Mouse (Mus musculus) liver, embryonic 11.5 days (tissue): Measurements from ENCODE around the gene Pcgf2. TPM values are rescaled to one million over a fixed set of nuclear protein-coding genes. Genes with fewer than 3 reads are reported as not detected.

Source experiments
- ATAC-seq: fragments of 200-750 bp; cut with Nextera tagmentation; replicated peaks from 2 replicates; pipeline ENCODE4 v1.8.0; 2017; ENCODE audit warnings: moderate number of reproducible peaks, mild to moderate bottlenecking, moderate TSS enrichment, moderate library complexity; ENCODE audit not compliant: low FRiP score
- DNase-seq: peaks from one replicate; pipeline ENCODE4 v3.0.0-alpha.2; 2017; ENCODE audit warnings: low spot score
- H3K27ac ChIP-seq: fragments of 300-500 bp; sonication (generic); 2 replicates; pipeline ENCODE4 v1.5.1; 2014; ENCODE audit warnings: mild to moderate bottlenecking, low read depth, low read length, control low read depth
- H3K27me3 ChIP-seq: fragments of 300-500 bp; sonication (generic); replicated peaks from 2 replicates; pipeline ENCODE4 v1.6.1; 2014; ENCODE audit warnings: low read length, mixed read lengths; ENCODE audit not compliant: control insufficient read depth, insufficient read depth
- H3K36me3 ChIP-seq: fragments of 300-500 bp; sonication (generic); 2 replicates; pipeline ENCODE4 v1.6.1; 2014; ENCODE audit warnings: mild to moderate bottlenecking, low read length, moderate library complexity, mixed read lengths; ENCODE audit not compliant: control insufficient read depth, insufficient read depth
- H3K4me1 ChIP-seq: fragments of 300-500 bp; sonication (generic); replicated peaks from 2 replicates; pipeline ENCODE4 v1.6.1; 2014; ENCODE audit warnings: low read length, mixed read lengths; ENCODE audit not compliant: control insufficient read depth, insufficient read depth
- H3K4me2 ChIP-seq: fragments of 300-500 bp; sonication (generic); 2 replicates; pipeline ENCODE4 v1.6.1; 2014; ENCODE audit warnings: mild to moderate bottlenecking, control low read depth, moderate library complexity
- H3K4me3 ChIP-seq: fragments of 300-500 bp; sonication (generic); 2 replicates; pipeline ENCODE4 v1.5.1; 2014; ENCODE audit warnings: low read depth, low read length, control low read depth
- H3K9ac ChIP-seq: fragments of 300-500 bp; sonication (generic); 2 replicates; pipeline ENCODE4 v1.6.1; 2014; ENCODE audit warnings: low read depth, low read length, control low read depth
- H3K9me3 ChIP-seq: fragments of 300-500 bp; sonication (generic); 2 replicates; pipeline ENCODE4 v1.6.1; 2016; ENCODE audit warnings: low read length, inconsistent platforms, mixed read lengths; ENCODE audit not compliant: control insufficient read depth
- WGBS: fragments of 180-500 bp; shearing (Covaris S2); extraction: QIAGEN DNeasy Blood & Tissue Kit; methylation state at CpG from one replicate; pipeline ENCODE4 v1.1.7; 2014; 5-methylcytosine and 5-hydroxymethylcytosine counted together
- microRNA-seq: library from miRNA; unstranded; fragments of <30 nt; microRNA quantifications from one replicate; pipeline ENCODE4, GENCODE M21; 2017; ENCODE audit warnings: borderline number of aligned reads
- polyA plus RNA-seq: library from polyadenylated mRNA; unstranded; fragments of >200 nt; fragmentation: Nextera tagmentation; extraction: Ambion mirVana; gene quantifications from 2 replicates; pipeline ENCODE4 v1.2.1, GENCODE M21; 2014

The Pcgf2 gene
- polyA plus RNA-seq, 1 experiment from 2014 or later = 13.2 TPM

DNA sequence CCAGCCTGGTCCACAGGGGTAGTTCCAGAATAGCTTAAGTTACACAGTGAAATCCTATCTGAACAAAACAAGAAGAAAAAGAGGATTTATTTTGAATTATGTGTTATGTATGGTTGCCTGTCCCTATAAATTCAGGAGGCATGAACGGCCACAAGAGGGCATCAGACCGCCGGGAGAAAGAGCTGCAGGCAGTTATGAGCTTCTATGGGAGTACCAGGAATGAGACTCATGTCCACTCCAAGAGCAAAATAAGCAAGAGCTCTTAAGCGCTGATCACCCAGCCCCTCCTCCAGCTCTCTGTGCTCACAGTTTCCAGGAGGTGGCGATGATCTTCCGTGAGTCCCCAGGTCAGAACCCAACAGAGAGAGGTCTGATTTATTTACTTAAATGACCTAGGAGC is 55.5 kb downstream of the Pcgf2 start:
- Histone ChIP-seq H3K27me3 (0 out of 2 replicates have a peak, but pooled peaks cover 2% of the 10 kb centered on the region), H3K36me3 (no peaks in the 10 kb centered on the region), H3K4me3 (no peak overlapping the region), H3K4me2 (no peak overlapping the region), H3K27ac (no peak overlapping the region), H3K9me3 (no peaks in the 10 kb centered on the region), H3K4me1 (no peaks in the 10 kb centered on the region), H3K9ac (no peak overlapping the region)
- DNase-seq (peak; percentile 55), ATAC-seq (no peak)
- 4% methylated on average over 6 of the region's 6 CpGs for WGBS

DNA sequence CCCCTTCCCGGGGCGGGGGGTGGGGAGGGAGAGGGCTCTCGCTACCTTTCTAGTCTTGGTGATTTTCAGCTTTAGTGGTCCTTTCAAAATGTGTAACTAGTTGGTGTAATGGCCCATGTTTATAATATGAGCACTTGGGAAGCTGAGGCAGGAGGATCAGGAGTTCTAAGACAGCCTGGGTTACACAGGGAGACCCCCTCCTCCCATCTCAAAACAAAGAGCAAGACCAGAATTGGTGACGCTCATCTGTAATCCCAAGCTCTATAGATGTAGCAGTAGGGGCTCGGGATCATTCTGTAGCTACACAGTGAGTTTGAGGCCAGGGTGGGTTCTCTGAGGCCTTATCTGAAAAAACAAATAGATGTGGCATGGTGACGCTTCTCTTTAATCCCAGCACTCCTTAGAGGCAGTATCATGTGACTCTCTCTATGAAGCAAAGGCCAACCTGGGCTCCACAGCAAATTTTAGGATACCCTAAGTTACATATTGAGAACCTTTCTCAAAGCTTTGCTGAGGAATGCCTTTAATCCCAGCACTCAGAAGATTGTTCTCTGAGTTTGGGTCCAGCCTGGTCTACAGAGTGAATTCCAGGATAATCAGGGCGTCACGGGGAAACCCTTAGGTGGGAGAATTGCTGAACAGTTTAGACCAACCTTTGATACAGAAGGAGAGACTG is 56.8 kb downstream of the Pcgf2 start:
- 71% methylated on average over 8 of the region's 8 CpGs for WGBS
- no peaks in the 10 kb centered on the region for H3K9me3 ChIP-seq
- 0 out of 2 replicates have a peak, but pooled peaks cover 2% of the 10 kb centered on the region for H3K27me3 ChIP-seq
- no peaks in the 10 kb centered on the region for H3K4me1 ChIP-seq
- H3K9ac ChIP-seq = no peak overlapping the region
- no peaks in the 10 kb centered on the region for H3K36me3 ChIP-seq
- H3K4me3 ChIP-seq = no peak overlapping the region
- H3K4me2 ChIP-seq = no peak overlapping the region
- no peak overlapping the region for H3K27ac ChIP-seq
- DNase-seq (no peak), ATAC-seq (no peak)

DNA sequence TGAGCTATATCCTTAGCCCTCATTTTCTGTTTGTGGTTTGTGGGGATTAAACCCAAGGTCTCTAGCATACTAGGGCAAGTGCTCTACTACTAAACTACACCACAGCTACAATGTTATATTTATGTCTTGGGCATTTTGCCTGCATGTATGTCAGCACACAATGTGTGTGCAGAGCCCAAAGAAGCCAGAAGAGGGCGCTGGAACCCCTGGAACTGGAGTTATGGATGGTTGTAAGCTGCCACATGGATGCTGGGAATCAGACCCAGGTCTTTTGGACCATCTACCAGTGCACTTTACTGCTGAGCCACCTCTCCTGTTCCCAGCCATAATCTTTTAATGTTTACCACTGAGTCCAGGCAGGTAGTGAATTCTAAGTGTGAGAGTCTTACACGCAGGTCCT is 57.6 kb downstream of the Pcgf2 start:
- ATAC-seq (no peak), DNase-seq (no peak)
- H3K27me3 ChIP-seq = 0 out of 2 replicates have a peak, but pooled peaks cover 2% of the 10 kb centered on the region
- no peak overlapping the region for H3K9ac ChIP-seq
- H3K4me3 ChIP-seq = no peak overlapping the region
- no peaks in the 10 kb centered on the region for H3K4me1 ChIP-seq
- H3K36me3 ChIP-seq = no peaks in the 10 kb centered on the region
- no peak overlapping the region for H3K4me2 ChIP-seq
- H3K9me3 ChIP-seq = no peaks in the 10 kb centered on the region
- no peak overlapping the region for H3K27ac ChIP-seq
- WGBS = 45% methylated on average over 2 of the region's 2 CpGs

DNA sequence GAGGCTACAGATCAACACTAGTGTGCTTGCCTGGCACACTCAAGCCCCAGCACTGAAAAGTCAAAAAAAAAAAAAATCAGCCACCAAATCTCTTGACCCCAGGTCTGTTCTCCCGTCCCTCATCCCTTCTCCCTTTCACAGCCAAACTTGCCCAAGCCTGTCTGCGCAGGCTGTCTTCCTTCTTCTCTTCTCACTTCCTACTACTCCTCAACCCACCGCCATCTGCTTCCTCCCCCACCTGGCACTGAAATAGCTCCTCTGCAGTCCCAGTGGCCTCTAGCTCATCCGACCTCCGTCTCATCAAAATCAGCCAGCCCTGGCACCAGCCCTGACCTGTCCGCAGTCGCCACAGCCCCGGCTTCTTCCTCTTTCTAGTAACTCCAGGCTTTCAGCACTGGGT is 58.6 kb downstream of the Pcgf2 start:
- 0 out of 2 replicates have a peak, but pooled peaks cover 2% of the 10 kb centered on the region for H3K27me3 ChIP-seq
- H3K27ac ChIP-seq = no peak overlapping the region
- no peaks in the 10 kb centered on the region for H3K9me3 ChIP-seq
- H3K9ac ChIP-seq = no peak overlapping the region
- ATAC-seq = no peak
- no peak overlapping the region for H3K4me3 ChIP-seq
- no peaks in the 10 kb centered on the region for H3K4me1 ChIP-seq
- DNase-seq = no peak
- no peaks in the 10 kb centered on the region for H3K36me3 ChIP-seq
- WGBS = 34% methylated on average over 8 of the region's 8 CpGs
- H3K4me2 ChIP-seq = no peak overlapping the region

Small RNA genes lying within 50 kb of the gene (microRNA-seq; reads per million reads assigned to microRNA genes)
- gene Gm24158 (not detected), gene Mir6927 (not detected), gene Mir8102 (1.1 reads per million)

Other genes with a start within 250 kb of the Pcgf2 start
- 0.21 and 0.44 TPM in 2 replicates for gene 4933428G20Rik, start 200.2 kb downstream of the Pcgf2 start, polyA plus RNA-seq
- gene Srcin1, start 124.3 kb downstream of the Pcgf2 start, polyA plus RNA-seq = 0.13 and 0.14 TPM in 2 replicates
- gene Epop, start 70.8 kb downstream of the Pcgf2 start, polyA plus RNA-seq = 4.1 and 4.8 TPM in 2 replicates
- 0.97 and 1.0 TPM in 2 replicates for gene Mllt6, start 37.1 kb downstream of the Pcgf2 start, polyA plus RNA-seq
- 18.0 and 21.9 TPM in 2 replicates for gene Cisd3, start 14.7 kb downstream of the Pcgf2 start, polyA plus RNA-seq
- gene Psmb3, start 2.9 kb upstream of the Pcgf2 start, polyA plus RNA-seq = 558 and 561 TPM in 2 replicates
- 0.95 and 1.7 TPM in 2 replicates for gene Pip4k2b, start 44.2 kb upstream of the Pcgf2 start, polyA plus RNA-seq
- 12.9 and 13.1 TPM in 2 replicates for gene Cwc25, start 66.1 kb upstream of the Pcgf2 start, polyA plus RNA-seq
- 0.64 TPM in 1 of 2 replicates, not detected in the other for gene 1700001P01Rik, start 75.4 kb upstream of the Pcgf2 start, polyA plus RNA-seq
- gene Rpl23, start 81.9 kb upstream of the Pcgf2 start, polyA plus RNA-seq = 756 and 842 TPM in 2 replicates
- 54.7 and 55.3 TPM in 2 replicates for gene Lasp1, start 98.5 kb upstream of the Pcgf2 start, polyA plus RNA-seq
- 3.7 and 5.4 TPM in 2 replicates for gene B230217C12Rik, start 140.3 kb upstream of the Pcgf2 start, polyA plus RNA-seq
- gene Fbxo47, start 183.7 kb upstream of the Pcgf2 start, polyA plus RNA-seq = 1.1 TPM in 2 replicates